Mouse (Mus musculus) kidney, adult 8-10 months (tissue): ENCODE measurements around the gene Rab2b.

Experiments
- DNase-seq, 2 experiments: peaks; one replicate each; pipeline ENCODE4 v3.0.0; 2022

Rab2b gene

DNA sequence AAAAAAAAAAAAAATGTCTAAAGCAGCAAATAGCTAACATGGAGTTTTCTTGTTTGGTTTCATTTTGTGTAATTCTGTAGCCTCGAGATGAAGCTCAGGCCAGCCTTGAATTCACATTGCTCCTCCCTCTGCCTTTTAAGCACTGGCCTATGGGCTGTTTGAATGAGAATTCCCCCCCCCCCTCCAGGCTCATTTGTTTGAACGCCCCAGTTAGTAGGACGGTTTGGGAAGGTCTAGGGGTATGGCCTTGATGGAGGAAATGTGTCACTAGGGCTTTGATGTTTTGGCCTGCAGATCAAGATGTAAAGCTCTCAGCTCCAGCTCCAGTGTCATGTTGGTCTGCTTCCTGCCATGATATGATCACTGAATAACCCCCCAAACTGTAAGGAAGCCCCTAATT, 6.6 kb downstream of the Rab2b start:
- no peak for DNase-seq

- peak; percentile 98 to 99 for DNase-seq
These were observed 21.7 kb downstream of the Rab2b start, which contains the start of gene Chd8 for GRCm38 (mm10) chr14:52257484-52258213. TSS of gene Chd8 (minus strand) at chr14:52257780.

- peak in 1 of 2 experiments; percentile 8 for DNase-seq
These were observed 22.8 kb downstream of the Rab2b start for GRCm38 (mm10) chr14:52256311-52257175.

GRCm38 (mm10) chr14:52246129-52246528, 33.2 kb downstream of the Rab2b start:
- no peak for DNase-seq

GRCm38 (mm10) chr14:52244690-52245042, 34.7 kb downstream of the Rab2b start:
- DNase-seq: no peak

GRCm38 (mm10) chr14:52244041-52244689, 35.2 kb downstream of the Rab2b start:
- peak; percentile 99 for DNase-seq

- no peak for DNase-seq
These were observed 43.1 kb downstream of the Rab2b start for GRCm38 (mm10) chr14:52236216-52236615.

DNA sequence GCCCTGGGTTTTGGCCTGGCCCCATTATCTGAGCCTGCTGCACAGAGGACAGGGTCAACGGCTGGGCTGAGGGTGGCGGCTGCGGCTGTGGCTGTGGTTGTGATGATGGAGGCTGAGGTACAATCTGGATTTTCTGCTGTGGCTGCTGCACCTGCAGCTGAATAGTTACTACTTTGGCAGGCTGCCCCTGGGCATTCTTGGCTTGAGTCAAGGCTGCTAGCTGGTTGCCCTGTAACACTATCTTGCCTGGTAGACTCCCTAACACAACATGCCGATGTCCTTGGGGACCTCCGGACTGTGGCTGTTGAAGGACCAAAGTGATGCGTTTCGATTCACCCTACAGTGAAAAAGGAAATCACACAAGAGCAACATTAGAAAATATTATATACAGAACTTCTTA, 44.2 kb downstream of the Rab2b start:
- DNase-seq: no peak

GRCm38 (mm10) chr14:52232249-52232648, 47.1 kb downstream of the Rab2b start:
- DNase-seq: no peak

DNA sequence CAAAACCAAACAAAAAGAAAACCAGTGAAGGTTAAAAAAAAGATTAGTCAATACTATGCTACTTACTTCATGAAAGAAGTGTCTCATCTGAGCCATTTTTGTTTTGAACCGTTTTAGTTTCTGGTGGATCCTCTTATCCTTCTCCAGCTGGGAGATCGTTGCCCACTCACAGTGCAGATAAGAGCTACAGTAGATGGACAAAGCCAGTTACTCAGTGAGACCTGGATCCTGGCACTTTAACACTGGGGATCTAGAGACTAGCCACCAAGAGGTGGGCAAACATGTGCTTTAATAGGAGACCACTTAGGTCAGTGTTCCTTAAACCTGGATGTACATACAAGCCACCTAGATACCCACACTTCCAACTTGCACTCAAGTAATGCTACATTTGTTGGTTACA, 53.4 kb downstream of the Rab2b start:
- DNase-seq: no peak

DNA sequence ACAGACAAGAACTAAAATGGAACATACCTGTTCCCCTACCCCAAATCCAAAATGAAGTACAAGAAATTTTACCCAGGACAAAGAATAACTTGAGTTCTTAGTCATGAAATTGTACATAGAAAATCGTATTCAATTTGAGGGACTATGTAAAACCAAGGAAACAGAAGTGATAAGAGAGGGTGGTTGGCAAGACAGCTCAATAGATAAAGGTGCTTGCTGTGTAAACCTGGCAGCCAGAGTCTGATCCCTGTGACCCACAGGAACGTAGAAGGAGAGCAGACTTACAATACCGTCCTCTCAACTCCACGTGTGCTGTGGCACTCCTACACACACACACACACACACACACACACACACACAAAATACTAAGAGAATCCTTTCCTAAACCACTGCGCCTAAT, 62.1 kb downstream of the Rab2b start:
- no peak for DNase-seq
